Comparison of ENCODE assay signal across 14 mouse cellular contexts in the genomic region with DNA sequence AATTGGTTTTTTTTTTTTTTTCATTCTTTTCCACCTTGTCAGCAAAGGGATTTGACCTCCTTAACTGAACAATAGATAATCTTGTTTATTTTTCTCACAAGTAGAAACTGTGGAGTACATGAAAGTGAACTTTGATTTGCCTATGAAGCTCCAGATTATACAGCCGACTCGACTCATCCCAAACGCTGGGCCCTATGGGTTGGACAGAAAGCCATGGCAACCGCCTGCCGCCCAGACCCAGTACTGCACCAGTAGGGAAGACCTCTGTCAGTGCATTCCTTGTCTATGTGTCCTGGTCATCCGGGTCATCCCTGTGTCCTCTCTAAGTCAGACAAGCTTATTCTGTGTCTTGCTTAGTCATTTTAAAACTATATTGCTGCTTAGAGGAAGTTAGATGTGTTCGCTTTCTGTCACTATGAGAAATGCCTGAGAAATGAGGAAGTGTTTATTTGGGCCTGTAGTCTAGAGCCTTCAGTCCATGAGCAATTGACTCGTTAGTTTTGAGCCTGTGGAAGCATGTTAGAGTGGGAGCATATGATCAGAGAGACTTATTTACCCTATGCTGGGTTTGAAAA.
DNase-seq lines count a peak whose midpoint lies in the region; ATAC-seq and TF ChIP-seq lines count a peak whose summit lies in the region.
"Had no signal": no experiment of that assay in that cellular context is flagged by ENCODE, and none has a peak within 500 bp of the region (broad histone marks: within the 10 kb centered on the region; RNA-seq: fewer than 3 reads in every experiment).

No protein-coding gene starts in this region.

- H3K27ac ChIP-seq in kidney, embryonic 14.5 days (ENCODE audit: low read depth, low read length) = no peak overlapping the region
- H3K27ac ChIP-seq: forebrain, embryonic 15.5 days; hindbrain, embryonic 15.5 days had no signal

- no peaks in the 10 kb centered on the region for H3K36me3 ChIP-seq in kidney, embryonic 14.5 days (ENCODE audit: control insufficient read depth, insufficient read depth, low read length)
- H3K36me3 ChIP-seq in G1E (replicated peaks) = peaks cover 18% of the 10 kb centered on the region
- H3K36me3 ChIP-seq: forebrain, embryonic 15.5 days; hindbrain, embryonic 15.5 days had no signal

- H3K4me1 ChIP-seq in kidney, embryonic 14.5 days (ENCODE audit: control insufficient read depth, insufficient read depth, low read length) = no peaks in the 10 kb centered on the region
- 0 out of 2 replicates have a peak, but pooled peaks cover 2% of the 10 kb centered on the region for H3K4me1 ChIP-seq in G1E (ENCODE audit: insufficient read depth, low read depth, low read length)

- H3K4me3 ChIP-seq in kidney, embryonic 14.5 days (ENCODE audit: low read length) = no peak overlapping the region
- H3K4me3 ChIP-seq in G1E (ENCODE audit: low read depth, low read length) = no peak overlapping the region
- H3K4me3 ChIP-seq: forebrain, embryonic 15.5 days; hindbrain, embryonic 15.5 days had no signal

- H3K4me2 ChIP-seq in kidney, embryonic 14.5 days (replicated peaks; ENCODE audit: low read depth, low read length) = no peak overlapping the region
- H3K4me2 ChIP-seq: forebrain, embryonic 15.5 days; hindbrain, embryonic 15.5 days; midbrain, embryonic 11.5 days had no signal

- no peaks in the 10 kb centered on the region for H3K9me3 ChIP-seq in kidney, embryonic 14.5 days (ENCODE audit: control insufficient read depth, low read length)
- H3K9me3 ChIP-seq in G1E (replicated peaks) = no peaks in the 10 kb centered on the region
- H3K9me3 ChIP-seq: forebrain, embryonic 15.5 days; hindbrain, embryonic 15.5 days had no signal

- no peaks in the 10 kb centered on the region for H3K27me3 ChIP-seq in kidney, embryonic 14.5 days (ENCODE audit: control insufficient read depth, insufficient read depth, low read length)
- H3K27me3 ChIP-seq in G1E (ENCODE audit: insufficient read depth, low read length) = no peaks in the 10 kb centered on the region
- H3K27me3 ChIP-seq: forebrain, embryonic 15.5 days; hindbrain, embryonic 15.5 days had no signal

- 90% methylated on average over 8 of the region's 8 CpGs for WGBS in kidney, embryonic 14.5 days

- no peak for TF ChIP-seq CTCF in G1E (IDR thresholded peaks at IDR 0.05; ENCODE audit: low read depth, low read length)

- ATAC-seq in kidney, embryonic 14.5 days (ENCODE audit: low FRiP score, low TSS enrichment) = no peak
- ATAC-seq in G1E (ENCODE audit: extremely low read depth, insufficient number of reproducible peaks, low FRiP score, poor library complexity, severe bottlenecking) = 0 out of 2 replicates have a peak, but pooled peaks have one; percentile 34
- ATAC-seq in granulocyte monocyte progenitor cell, adult 5-6 weeks (replicated peaks; ENCODE audit: poor library complexity, severe bottlenecking) = peak; percentile 76
- ATAC-seq in megakaryocyte, adult 5-6 weeks (ENCODE audit: poor library complexity, severe bottlenecking) = peak; percentile 70
- ATAC-seq: forebrain, embryonic 15.5 days had no signal

- H3K9ac ChIP-seq in kidney, embryonic 14.5 days (ENCODE audit: low read depth, low read length) = no peak overlapping the region
- H3K9ac ChIP-seq: forebrain, embryonic 15.5 days; hindbrain, embryonic 15.5 days had no signal

- DNase-seq in kidney, adult 8-10 months = peak; percentile 17 to 53
- DNase-seq in G1E (ENCODE audit: low spot score) = peak; percentile 4
- no peak for DNase-seq in urinary bladder, adult 2 months (ENCODE audit: low spot score)
- no peak for DNase-seq in right cerebral cortex, postnatal 25 days
- DNase-seq in embryo, embryonic 9.5 days (ENCODE audit: extremely low spot score) = no peak
- DNase-seq: adrenal gland, postnatal 14 days; heart, adult 18-20 months; right cerebral cortex, postnatal 4 days had no signal

Comparison
In these comparisons a context has a peak if more than half of its experiments do, and no peak if none do; other contexts are left out.
1. DNase-seq: peak in kidney, adult 8-10 months (2 of 2) and G1E (single experiment); none in urinary bladder, adult 2 months (single experiment), right cerebral cortex, postnatal 25 days (single experiment) and embryo, embryonic 9.5 days (single experiment).